Mouse (Mus musculus) thymus, postnatal 36 days (tissue): ENCODE results near the gene Olfr351.

ENCODE experiments used
- DNase-seq, 2 experiments: peaks; one replicate each; pipeline ENCODE4 v3.0.0; 2022; ENCODE audit warnings: mixed read lengths in 2 of 2

Gene Olfr351

GRCm38 (mm10) chr2:36862560-36862959, at the start of gene Olfr351:
TSS of gene Olfr351 (minus strand) at chr2:36862660.
- DNase-seq: no peak

DNA sequence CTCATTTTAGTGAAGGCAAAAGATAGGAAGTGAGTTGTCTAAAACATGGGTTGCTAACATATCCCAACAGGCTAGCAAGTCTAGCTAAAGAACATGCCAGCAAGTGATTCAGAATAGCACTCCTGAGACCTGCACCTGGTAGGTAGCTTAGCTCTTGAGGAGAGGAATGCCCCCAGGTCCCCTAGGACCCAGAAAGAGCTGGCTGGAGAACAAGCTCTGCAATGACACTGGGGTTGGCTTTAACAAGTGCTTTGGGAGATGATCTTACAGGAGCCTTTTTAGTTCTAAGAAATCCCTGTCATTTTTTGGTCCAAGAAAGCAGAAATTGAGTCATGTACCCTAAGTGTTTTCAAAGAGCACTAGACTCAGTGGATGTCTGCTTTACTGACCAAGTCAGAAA, 42.9 kb upstream of the Olfr351 start, which contains the start of gene Olfr354:
TSS of gene Olfr354 (plus strand) at position 301 of the 400 bp plus-strand sequence.
- no peak for DNase-seq

- no peak for DNase-seq
Measured at GRCm38 (mm10) chr2:36897114-36897513, 34.7 kb upstream of the Olfr351 start.

- no peak for DNase-seq
Measured at GRCm38 (mm10) chr2:36892836-36893235, 30.4 kb upstream of the Olfr351 start, which contains the start of gene Olfr353. TSS of gene Olfr353 (minus strand) at chr2:36892936.

DNA sequence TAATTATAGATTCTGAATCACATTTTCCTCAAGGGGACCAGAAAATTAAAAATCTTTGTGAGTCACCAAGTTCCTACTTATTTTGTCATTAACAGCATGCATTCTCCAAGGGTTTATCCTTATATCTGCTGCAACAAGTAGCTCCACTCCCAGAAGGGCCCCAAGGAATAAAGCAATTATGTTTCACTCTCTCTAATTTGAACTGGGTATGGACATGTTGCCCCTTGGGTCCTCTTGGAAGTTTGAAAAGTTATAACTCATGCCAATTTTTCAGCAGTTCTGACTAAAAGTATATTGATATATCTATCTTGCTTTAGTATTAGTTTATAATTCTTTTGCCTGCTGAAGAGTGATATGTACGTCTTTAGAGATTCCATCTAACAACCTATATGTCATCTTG, 5.7 kb upstream of the Olfr351 start, which contains the start of gene Olfr352:
TSS of gene Olfr352 (plus strand) at position 301 of the 400 bp plus-strand sequence.
- DNase-seq: no peak

GRCm38 (mm10) chr2:36846010-36846409, 16.4 kb downstream of the Olfr351 start, which contains the start of gene Olfr350:
TSS of gene Olfr350 (plus strand) at chr2:36846310.
- no peak for DNase-seq

DNA sequence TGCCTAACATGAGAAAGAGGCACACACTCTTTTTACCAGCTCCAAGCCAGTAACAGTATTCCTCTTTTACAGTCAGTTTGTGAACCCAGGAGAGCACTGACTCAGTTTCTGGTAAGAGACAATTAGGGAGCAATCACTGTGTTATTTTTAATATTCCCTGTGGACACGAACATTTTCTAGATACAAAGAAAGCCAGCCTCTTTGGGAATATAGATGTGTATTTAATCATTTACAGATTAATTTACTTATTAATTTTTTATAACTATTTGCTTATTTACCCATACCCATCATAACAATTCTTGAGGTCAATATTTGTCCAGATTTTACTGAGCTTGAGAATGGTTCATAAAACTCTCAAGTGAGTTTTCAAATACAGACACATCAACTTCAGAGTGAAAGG, 45.5 kb downstream of the Olfr351 start, which contains the start of gene Olfr3:
TSS of gene Olfr3 (minus strand) at position 101 of the 400 bp plus-strand sequence.
- DNase-seq: no peak
